Mouse (Mus musculus) left cerebral cortex, postnatal 10 days (tissue): ENCODE data around the gene Qrich2. TPM values are rescaled to one million over a fixed set of nuclear protein-coding genes. Genes with fewer than 3 reads are reported as not detected.
"Not testable (repeated sequence)": the region's sequence is repeated elsewhere in the genome, so short reads cannot be mapped to it uniquely, and the experiment has no call there.

ENCODE experiments used
- DNase-seq, 2 experiments: peaks; one replicate each; pipeline ENCODE4 v3.0.0; 2021 to 2022; ENCODE audit warnings: low spot score in 2 of 2, mixed read lengths in 1 of 2; ENCODE audit errors: extremely low spot score in 1 of 2
- intact Hi-C: fragments of 180-260 bp; cut with DNase I; formaldehyde crosslinking; loops from one replicate; pipeline ENCODE4 v1.15.1; 2025
- total RNA-seq, 2 experiments: library from RNA; stranded (reverse); gene quantifications; 2 replicates each; pipeline ENCODE4 v1.2.3; 2021

Qrich2 gene
- total RNA-seq, 2 experiments from 2014 or later: 0.14 TPM; not detected in 1

- no peak for DNase-seq
- intact Hi-C loops: no loop called here
These were observed 43.5 kb downstream of the Qrich2 start for GRCm38 (mm10) chr11:116422562-116422961.

- intact Hi-C loops: no loop called here
- no peak for DNase-seq
These were observed 44.9 kb downstream of the Qrich2 start for GRCm38 (mm10) chr11:116421102-116421501.

DNA sequence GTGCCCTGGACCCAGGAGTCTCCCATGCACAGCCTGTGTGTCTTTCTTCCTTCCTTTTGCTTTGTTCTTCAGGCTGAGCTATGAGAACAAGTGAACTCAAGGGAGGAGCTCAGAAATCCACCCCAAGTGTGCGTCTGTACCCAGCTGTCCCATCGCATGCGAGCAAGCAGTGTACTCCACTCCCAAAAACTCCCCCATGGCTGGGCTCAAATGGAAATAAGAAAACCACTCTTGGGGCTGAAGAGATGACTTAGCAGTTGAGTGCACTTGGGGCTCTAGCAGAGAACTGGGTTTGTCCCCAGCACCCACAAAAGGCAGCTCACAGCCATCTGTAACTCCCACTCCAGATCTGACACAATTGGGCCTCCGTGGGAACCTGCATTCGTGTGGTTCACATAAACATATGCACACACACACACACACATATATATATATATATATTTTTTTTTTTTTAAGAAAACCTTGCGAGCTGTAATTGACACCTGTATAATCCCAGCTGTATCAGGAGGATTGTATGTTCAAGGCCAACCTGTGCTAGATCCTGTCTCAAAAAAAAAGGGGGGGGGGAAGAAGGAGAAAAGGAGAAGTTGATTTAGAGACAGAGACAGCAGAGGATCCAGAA, 47.1 kb downstream of the Qrich2 start:
- no peak for DNase-seq
- intact Hi-C loops: no loop called here

- intact Hi-C loops: no loop called here
- DNase-seq: peak in 1 of 2 experiments; percentile 75
These were observed 47.7 kb downstream of the Qrich2 start for GRCm38 (mm10) chr11:116418194-116418840.

GRCm38 (mm10) chr11:116417054-116417453, 49.0 kb downstream of the Qrich2 start:
- no peak for DNase-seq
- intact Hi-C loops: no loop called here

- intact Hi-C loops: no loop called here
- no peak for DNase-seq
These were observed 49.7 kb downstream of the Qrich2 start for GRCm38 (mm10) chr11:116416196-116416943.

- no peak for DNase-seq
- intact Hi-C loops: no loop called here
These were observed 52.4 kb downstream of the Qrich2 start for GRCm38 (mm10) chr11:116413631-116414022.

- intact Hi-C loops: no loop called here
- DNase-seq: peak; percentile 86 to 92
These were observed 53.0 kb downstream of the Qrich2 start, which contains the start of gene Rnf157 for GRCm38 (mm10) chr11:116412904-116413630. TSS of gene Rnf157 (minus strand) at chr11:116413032.

DNA sequence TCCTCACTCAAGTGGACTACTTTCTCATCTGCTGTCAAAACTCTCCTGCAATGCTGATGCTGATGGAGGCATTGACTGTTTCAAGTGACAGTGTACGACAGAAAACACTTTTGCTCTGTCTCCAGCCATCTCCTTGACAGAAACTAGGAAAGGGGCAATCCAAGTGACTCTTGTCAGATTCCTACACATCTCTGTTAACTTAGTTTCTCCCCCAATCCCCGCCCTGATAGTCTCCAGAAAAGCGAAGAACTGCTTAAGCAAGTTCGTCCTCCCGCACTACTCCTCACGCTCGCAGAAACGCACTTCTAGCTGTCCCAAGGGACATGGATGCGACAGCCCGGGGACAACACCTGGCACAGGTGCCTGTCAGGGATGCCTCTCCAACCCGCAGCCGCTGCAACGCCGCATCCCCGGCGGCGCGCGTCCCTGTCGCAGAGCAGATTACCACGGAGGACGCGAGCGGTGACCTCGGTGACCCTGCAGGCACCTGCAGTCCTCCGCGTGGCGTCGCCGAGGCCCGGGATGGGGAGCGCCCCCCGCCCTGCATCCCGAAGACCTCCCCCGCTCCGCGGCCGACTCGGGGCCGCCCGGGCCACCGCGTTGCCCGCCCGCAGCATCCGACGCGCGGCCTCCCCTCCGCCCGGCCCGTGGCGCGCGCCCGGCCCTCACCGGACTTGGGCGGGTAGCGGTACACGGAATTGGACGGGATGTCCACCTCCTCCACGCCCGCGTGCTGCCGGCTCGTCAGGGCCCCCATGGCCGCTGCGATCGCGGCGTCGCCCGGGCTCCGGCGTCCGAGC, 53.8 kb downstream of the Qrich2 start:
- intact Hi-C loops: no loop called here
- DNase-seq: peak in 1 of 2 experiments; percentile 64

GRCm38 (mm10) chr11:116411582-116411981, 54.5 kb downstream of the Qrich2 start:
- intact Hi-C loops: no loop called here
- no peak for DNase-seq

- DNase-seq, intact Hi-C loops: not testable (repeated sequence)
These were observed 55.6 kb downstream of the Qrich2 start for GRCm38 (mm10) chr11:116410415-116410814.

DNA sequence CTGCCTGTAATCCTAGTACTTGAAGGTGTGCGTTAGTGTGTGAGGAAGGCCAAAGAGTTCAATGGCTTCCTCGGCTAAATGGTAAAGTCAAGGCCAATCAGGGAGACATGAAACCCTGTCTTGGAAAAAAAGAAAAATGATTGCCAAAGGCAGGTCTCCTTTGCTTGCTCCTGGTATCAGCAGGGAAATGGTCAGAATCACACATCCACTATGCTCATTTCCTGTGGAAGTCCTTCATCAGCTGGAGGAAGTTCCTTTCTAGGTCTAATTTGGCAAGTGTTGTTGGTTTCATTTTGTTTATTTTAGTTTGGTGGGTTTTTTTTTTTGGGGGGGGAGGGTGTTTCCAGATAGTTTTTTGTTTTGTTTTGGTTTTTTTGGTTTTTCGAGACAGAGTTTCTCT, 57.0 kb downstream of the Qrich2 start:
- no peak for DNase-seq
- intact Hi-C loops: no loop called here

DNA sequence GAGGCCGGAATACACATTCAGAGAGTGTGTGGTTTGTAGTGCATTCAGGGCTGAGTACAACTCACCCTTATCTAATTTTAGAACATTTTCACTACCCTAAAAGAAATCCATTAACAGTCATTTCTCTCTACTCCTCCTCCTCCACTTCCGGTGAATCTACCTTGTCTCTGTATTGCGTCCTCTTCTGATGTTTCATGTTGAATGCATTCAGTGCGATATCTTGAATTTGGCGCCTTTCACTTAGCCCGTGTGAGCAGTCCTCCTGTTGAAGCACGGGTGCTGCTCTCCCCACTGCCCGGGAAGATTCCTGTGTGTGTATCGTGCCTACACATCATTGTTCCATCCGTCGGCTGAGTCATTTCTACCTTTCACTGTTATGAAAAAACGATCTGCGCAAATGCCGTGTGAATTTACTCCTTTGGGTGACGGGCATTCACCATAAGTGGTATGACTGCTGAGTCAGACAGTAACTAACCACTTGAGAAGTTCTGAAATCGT, 59.8 kb downstream of the Qrich2 start:
- DNase-seq: no peak
- intact Hi-C loops: no loop called here

GRCm38 (mm10) chr11:116405601-116406000, 60.4 kb downstream of the Qrich2 start:
- DNase-seq: no peak
- intact Hi-C loops: no loop called here

DNA sequence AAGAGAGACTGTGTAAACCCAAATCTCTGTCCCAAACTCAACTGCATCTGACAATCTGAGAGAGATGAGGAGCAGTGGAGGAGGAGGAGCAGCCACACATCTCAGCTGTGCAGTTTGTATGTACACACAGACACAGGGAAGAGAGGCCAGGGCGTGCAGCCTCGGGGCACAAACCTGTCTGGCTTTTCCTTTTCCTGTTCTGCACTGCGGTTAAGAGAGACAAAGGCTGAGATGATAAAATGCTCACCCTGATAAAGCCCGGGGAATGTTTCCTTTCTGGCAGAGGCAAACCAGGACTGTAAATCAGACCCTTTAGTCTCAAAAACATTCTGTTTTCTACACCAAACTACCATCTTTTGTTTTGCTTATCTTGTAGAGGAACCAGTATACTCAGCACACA, 65.5 kb downstream of the Qrich2 start:
- intact Hi-C loops: no loop called here
- DNase-seq: no peak

- DNase-seq: no peak
- intact Hi-C loops: no loop called here
These were observed 67.7 kb downstream of the Qrich2 start for GRCm38 (mm10) chr11:116398348-116398677.

- DNase-seq: no peak
- intact Hi-C loops: no loop called here
These were observed 68.3 kb downstream of the Qrich2 start for GRCm38 (mm10) chr11:116397517-116398347.

GRCm38 (mm10) chr11:116396934-116397330, 69.1 kb downstream of the Qrich2 start:
- intact Hi-C loops: no loop called here
- no peak for DNase-seq
